Mouse (Mus musculus) heart, adult 2 months (tissue): ENCODE data around the gene Pon2.

Source experiments
- CTCF ChIP-seq: fragments of 200-600 bp; IDR thresholded peaks from 2 replicates; pipeline ENCODE4 v1.8.1; 2022; ENCODE audit warnings: antibody characterized with exemption, mild to moderate bottlenecking, moderate library complexity
- POLR2A ChIP-seq: fragments of 200-500 bp; IDR thresholded peaks from 2 replicates; pipeline ENCODE4 v1.6.1; 2011; ENCODE audit warnings: mild to moderate bottlenecking, low read depth, low read length, control low read depth; ENCODE audit not compliant: insufficient read depth

GRCm38 (mm10) chr6:5254869-5255268, 43.4 kb downstream of the Pon2 start:
- no peak for TF ChIP-seq POLR2A
- TF ChIP-seq CTCF, result no peak
